Mouse (Mus musculus) heart, adult 2 months (tissue): ENCODE data around the gene Trmt10b. TPM values are rescaled to one million over a fixed set of nuclear protein-coding genes. Genes with fewer than 3 reads are reported as not detected.
A peak's percentile ranks its signal among the peaks of the same experiment; 100 is the strongest.

Experiments
- DNase-seq, 2 experiments: peaks; one replicate each; pipeline ENCODE4 v3.0.0; 2021
- H3K27ac ChIP-seq: fragments of 200-600 bp; 2 replicates; pipeline ENCODE4 v1.8.1; 2022
- H3K27me3 ChIP-seq: fragments of 200-500 bp; 2 replicates; pipeline ENCODE4 v1.6.1; 2012; ENCODE audit warnings: mild to moderate bottlenecking, low read length, inconsistent platforms, mixed read lengths; ENCODE audit not compliant: control insufficient read depth, insufficient read depth
- H3K36me3 ChIP-seq: fragments of 200-500 bp; 2 replicates; pipeline ENCODE4 v1.6.1; 2012; ENCODE audit warnings: low read length, inconsistent platforms; ENCODE audit not compliant: control insufficient read depth, insufficient read depth
- H3K4me1 ChIP-seq: fragments of 200-500 bp; 2 replicates; pipeline ENCODE4 v1.6.1; 2011; ENCODE audit warnings: low read length; ENCODE audit not compliant: control insufficient read depth, insufficient read depth
- H3K4me3 ChIP-seq: fragments of 200-600 bp; 2 replicates; pipeline ENCODE4 v1.8.1; 2022
- H3K79me2 ChIP-seq: fragments of 200-500 bp; replicated peaks from 2 replicates; pipeline ENCODE4 v1.6.1; 2012; ENCODE audit warnings: mild to moderate bottlenecking, inconsistent platforms, low read length, moderate library complexity, mixed read lengths; ENCODE audit not compliant: control insufficient read depth, insufficient read depth
- H3K9ac ChIP-seq: fragments of 200-500 bp; 2 replicates; pipeline ENCODE4 v1.6.1; 2012; ENCODE audit warnings: low read depth, mild to moderate bottlenecking, control low read depth, inconsistent platforms, low read length, mixed read lengths
- CTCF ChIP-seq: fragments of 200-600 bp; IDR thresholded peaks from 2 replicates; pipeline ENCODE4 v1.8.1; 2022; ENCODE audit warnings: antibody characterized with exemption, mild to moderate bottlenecking, moderate library complexity
- EP300 ChIP-seq: fragments of 200-500 bp; IDR thresholded peaks from 2 replicates; pipeline ENCODE4 v1.6.1; 2011; ENCODE audit warnings: low read depth, low read length, control low read depth; ENCODE audit not compliant: insufficient read depth
- POLR2A ChIP-seq: fragments of 200-500 bp; IDR thresholded peaks from 2 replicates; pipeline ENCODE4 v1.6.1; 2011; ENCODE audit warnings: mild to moderate bottlenecking, low read depth, low read length, control low read depth; ENCODE audit not compliant: insufficient read depth
- WGBS: fragments of 180-500 bp; shearing (Covaris S2); methylation state at CpG from one replicate; pipeline ENCODE4 v1.1.7; 2018; 5-methylcytosine and 5-hydroxymethylcytosine counted together
- intact Hi-C: fragments of 180-260 bp; cut with DNase I; formaldehyde crosslinking; loops from one replicate; pipeline ENCODE4 v1.15.1; 2025
- polyA plus RNA-seq: library from polyadenylated mRNA; depleted of rRNA; stranded (reverse); fragments of >200 nt; gene quantifications from 2 replicates; pipeline ENCODE4 v1.2.3, GENCODE M21; 2012
- total RNA-seq, 2 experiments: library from RNA; stranded (reverse); gene quantifications; 2 replicates each; pipeline ENCODE4 v1.2.3; 2021

Gene Trmt10b
- total and polyA plus RNA-seq, 3 experiments = 2.7 to 4.3 (median 4.1) TPM

DNA sequence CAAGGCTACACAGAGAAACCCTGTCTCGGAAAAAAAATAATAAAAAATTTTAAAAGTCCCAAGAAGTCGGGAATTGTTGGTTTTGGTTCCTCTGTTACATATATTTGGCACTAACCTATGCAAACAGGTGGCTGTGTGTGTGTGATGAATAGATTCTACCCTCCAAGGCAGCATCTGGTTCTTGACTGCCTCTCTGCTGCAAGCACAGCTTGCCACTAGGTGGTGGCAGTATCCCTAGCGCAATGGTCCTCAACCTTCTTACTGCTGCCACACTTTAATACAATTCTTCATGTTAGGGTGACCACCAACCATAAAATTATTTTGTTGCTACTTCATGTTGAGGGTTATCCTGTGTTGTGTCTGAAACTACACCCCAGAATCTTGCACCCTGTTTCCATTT, 10.6 kb upstream of the Trmt10b start:
- Histone ChIP-seq H3K9ac (no peak overlapping the region), H3K27me3 (no peaks in the 10 kb centered on the region), H3K79me2 (no peaks in the 10 kb centered on the region), H3K4me1 (no peaks in the 10 kb centered on the region), H3K36me3 (no peaks in the 10 kb centered on the region), H3K4me3 (no peak overlapping the region), H3K27ac (no peak overlapping the region)
- TF ChIP-seq CTCF (peak; percentile 83), POLR2A (no peak)
- 41% methylated on average over 3 of the region's 3 CpGs for WGBS
- intact Hi-C loops = loop anchor here (5.0 kb wide), 1 partner anchor 571 kb away; no protein-coding TSS in a partner anchor
- DNase-seq = no peak

DNA sequence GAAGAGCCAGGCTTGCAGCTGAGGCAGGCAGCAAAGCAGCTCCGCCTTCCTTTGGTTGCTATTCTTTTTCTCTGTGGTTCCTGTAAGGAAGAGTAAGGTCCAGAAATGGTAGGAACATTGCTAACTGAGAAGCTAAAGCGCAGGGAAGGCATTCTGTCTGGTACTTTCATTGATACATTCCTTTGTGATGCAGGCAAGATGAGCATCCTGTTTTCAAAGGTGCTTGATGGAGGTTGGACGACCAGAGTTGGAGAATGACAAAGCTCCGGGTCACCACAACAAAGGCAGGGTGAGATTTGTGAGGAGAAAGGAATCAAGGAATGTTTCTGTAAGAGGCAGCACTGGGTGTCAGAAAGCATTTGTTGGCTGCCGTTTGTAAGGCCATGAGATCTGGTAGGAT, 9.0 kb upstream of the Trmt10b start:
- H3K36me3 ChIP-seq = no peaks in the 10 kb centered on the region
- TF ChIP-seq EP300 (no peak), POLR2A (no peak), CTCF (no peak)
- H3K4me3 ChIP-seq = no peak overlapping the region
- WGBS = 77% methylated on average over 5 of the region's 5 CpGs
- intact Hi-C loops = loop anchor here (5.0 kb wide), 1 partner anchor 569 kb away; no protein-coding TSS in a partner anchor
- no peaks in the 10 kb centered on the region for H3K27me3 ChIP-seq
- DNase-seq = no peak
- no peaks in the 10 kb centered on the region for H3K4me1 ChIP-seq
- H3K27ac ChIP-seq = no peak overlapping the region
- no peak overlapping the region for H3K9ac ChIP-seq
- H3K79me2 ChIP-seq = no peaks in the 10 kb centered on the region

DNA sequence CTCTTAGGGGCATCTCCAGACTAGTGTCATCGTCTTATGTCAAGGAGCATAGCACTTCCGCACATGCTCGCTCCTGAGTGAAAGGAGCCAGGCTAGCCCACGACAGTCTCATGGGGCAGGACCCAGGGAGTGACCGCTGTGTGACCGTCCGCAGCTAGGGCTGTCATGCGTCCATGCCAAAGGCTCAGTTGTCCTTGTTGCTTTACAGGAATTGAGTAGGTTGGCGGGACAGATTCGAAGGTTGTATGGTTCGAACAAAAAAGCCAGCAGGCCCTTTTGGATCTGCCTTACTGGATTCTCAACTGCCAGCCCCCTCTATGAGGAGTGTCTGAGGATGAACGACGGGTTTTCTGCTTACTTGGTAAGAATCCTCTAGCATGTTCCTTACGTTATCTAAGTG, 8.6 kb downstream of the Trmt10b start:
- no peak for DNase-seq
- no peak overlapping the region for H3K9ac ChIP-seq
- no peak overlapping the region for H3K27ac ChIP-seq
- intact Hi-C loops = no loop called here
- no peaks in the 10 kb centered on the region for H3K36me3 ChIP-seq
- 96% methylated on average over 14 of the region's 14 CpGs for WGBS
- no peaks in the 10 kb centered on the region for H3K4me1 ChIP-seq
- H3K4me3 ChIP-seq = no peak overlapping the region
- no peaks in the 10 kb centered on the region for H3K79me2 ChIP-seq
- no peaks in the 10 kb centered on the region for H3K27me3 ChIP-seq
- TF ChIP-seq POLR2A (no peak), EP300 (no peak), CTCF (no peak)

DNA sequence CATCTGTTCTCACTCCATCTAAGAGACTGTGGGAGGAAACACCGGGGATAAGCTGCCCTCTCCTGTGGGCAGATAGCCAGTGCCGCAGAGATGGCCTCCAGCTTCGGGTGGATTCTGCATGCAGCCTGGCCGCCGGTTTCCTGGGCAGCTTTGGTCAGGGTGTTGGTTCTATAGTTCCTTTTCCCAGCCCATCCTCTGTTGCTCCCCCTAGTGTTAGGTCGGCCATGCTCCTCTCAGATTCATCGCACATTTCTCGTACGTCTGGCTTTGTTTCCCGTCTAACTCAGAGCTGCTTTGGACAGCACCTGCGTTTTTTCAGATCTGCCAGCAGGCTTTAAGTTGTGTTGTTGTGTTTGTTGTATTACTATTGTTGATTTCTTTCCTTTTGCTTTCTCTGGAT, 11.1 kb downstream of the Trmt10b start:
- WGBS = 37% methylated on average over 11 of the region's 11 CpGs
- no peak for DNase-seq

DNA sequence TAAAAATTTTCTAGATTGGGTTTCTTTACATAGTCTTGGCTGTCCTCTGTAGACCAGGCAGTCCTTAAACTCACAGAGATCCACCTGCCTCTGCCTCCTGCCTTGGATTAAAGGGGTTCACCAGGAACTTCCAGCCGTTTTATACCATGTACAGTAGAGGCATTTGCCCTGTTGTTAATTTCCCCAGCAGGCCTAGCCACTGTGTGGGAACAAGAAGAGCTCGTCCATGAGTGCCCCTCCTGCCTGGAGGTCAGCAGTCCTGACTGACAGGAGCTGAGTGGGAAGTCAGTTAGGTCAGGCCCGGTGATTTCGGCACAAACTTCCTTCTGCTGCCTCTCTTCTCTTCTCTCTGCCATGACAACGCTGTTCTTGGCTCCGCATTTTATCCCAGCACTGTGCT, 11.7 kb downstream of the Trmt10b start:
- intact Hi-C loops = no loop called here
- Histone ChIP-seq H3K27ac (no peak overlapping the region), H3K4me1 (no peaks in the 10 kb centered on the region), H3K27me3 (no peaks in the 10 kb centered on the region), H3K9ac (no peak overlapping the region), H3K4me3 (no peak overlapping the region), H3K36me3 (no peaks in the 10 kb centered on the region), H3K79me2 (no peaks in the 10 kb centered on the region)
- 87% methylated on average over 6 of the region's 6 CpGs for WGBS
- TF ChIP-seq CTCF (no peak), POLR2A (no peak), EP300 (no peak)
- DNase-seq = no peak

More for the DNA sequence above, 11.1 kb downstream of the Trmt10b start:
- no peak for TF ChIP-seq POLR2A
- TF ChIP-seq CTCF = peak; percentile 50
- no peak for TF ChIP-seq EP300
- no peak overlapping the region for H3K9ac ChIP-seq
- no peak overlapping the region for H3K27ac ChIP-seq
- no peaks in the 10 kb centered on the region for H3K27me3 ChIP-seq
- H3K4me1 ChIP-seq = no peaks in the 10 kb centered on the region
- intact Hi-C loops = no loop called here
- no peaks in the 10 kb centered on the region for H3K36me3 ChIP-seq
- H3K79me2 ChIP-seq = no peaks in the 10 kb centered on the region
- H3K4me3 ChIP-seq = no peak overlapping the region

DNA sequence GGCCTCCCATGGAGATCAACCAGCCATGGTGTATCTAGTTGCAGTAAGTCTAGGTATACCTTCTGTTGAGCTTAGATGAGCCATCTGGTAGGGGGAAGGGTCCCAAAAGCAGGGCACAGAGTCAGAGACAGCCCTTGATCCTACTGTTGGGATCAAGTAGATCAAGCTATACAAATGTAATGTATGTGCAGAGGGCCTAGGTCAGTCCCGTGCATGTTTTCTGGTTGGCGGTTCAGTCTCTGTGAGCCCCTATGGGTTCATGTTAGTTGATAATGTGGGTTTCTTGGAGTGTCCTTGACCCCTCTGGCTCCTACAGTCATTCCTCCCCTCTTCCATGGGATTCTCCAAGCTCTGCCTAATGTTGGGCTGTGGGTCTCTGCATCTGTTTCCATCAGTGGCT, 14.1 kb downstream of the Trmt10b start:
- H3K79me2 ChIP-seq = no peaks in the 10 kb centered on the region
- H3K9ac ChIP-seq = no peak overlapping the region
- no peak for DNase-seq
- no peaks in the 10 kb centered on the region for H3K4me1 ChIP-seq
- H3K27me3 ChIP-seq = no peaks in the 10 kb centered on the region
- H3K27ac ChIP-seq = no peak overlapping the region
- intact Hi-C loops = no loop called here
- WGBS = 98% methylated on average over 2 of the region's 2 CpGs
- H3K4me3 ChIP-seq = no peak overlapping the region
- TF ChIP-seq CTCF = no peak
- no peak for TF ChIP-seq POLR2A
- TF ChIP-seq EP300 = no peak
- H3K36me3 ChIP-seq = no peaks in the 10 kb centered on the region
